Mouse (Mus musculus): ENCODE measurements around the gene Prdm16.

GRCm38 (mm10) chr4:154389641-154390040 lies 247.0 kb downstream of the Prdm16 start:
- TF ChIP-seq POLR2A (IDR thresholded peaks at IDR 0.05; ENCODE audit: borderline replicate concordance, low read depth, low read length) (no peak), CTCF (IDR thresholded peaks at IDR 0.05; ENCODE audit: low read depth, low read length) (no peak)

Measured in bone marrow macrophage, adult 2 months (primary cell).